Mouse (Mus musculus) MEL (cell line): ENCODE results near the gene Ror1.

Source experiments
- CHD1 ChIP-seq: IDR thresholded peaks from 2 replicates; pipeline ENCODE4 v1.6.1; 2012; ENCODE audit warnings: low read depth, mild to moderate bottlenecking, inconsistent platforms, low read length, improper control_type of control experiment
- CTCF ChIP-seq, 3 experiments: IDR thresholded peaks in 2 of 3; conservative IDR thresholded peaks in 1 of 3; 2 replicates each; pipeline ENCODE4 v1.5.1; 2011 to 2012; ENCODE audit warnings: low read length in 3 of 3, low read depth in 2 of 3, mild to moderate bottlenecking in 2 of 3, improper control_type of control experiment in 1 of 3, inconsistent platforms in 1 of 3, mixed read lengths in 1 of 3, moderate library complexity in 1 of 3; ENCODE audit not compliant: control insufficient read depth in 1 of 3, insufficient read depth in 1 of 3, poor library complexity in 1 of 3, severe bottlenecking in 1 of 3
- E2F4 ChIP-seq: IDR thresholded peaks from 2 replicates; pipeline ENCODE4 v1.6.1; 2011; ENCODE audit warnings: low read depth, low read length, improper control_type of control experiment, borderline replicate concordance
- EP300 ChIP-seq, 2 experiments: IDR thresholded peaks; 2 replicates each; pipeline ENCODE4 v1.6.1; 2011; ENCODE audit warnings: improper control_type of control experiment in 2 of 2, low read length in 2 of 2, low read depth in 1 of 2, mild to moderate bottlenecking in 1 of 2
- GABPA ChIP-seq: IDR thresholded peaks from 2 replicates; pipeline ENCODE4 v1.6.1; 2012; ENCODE audit warnings: low read depth, mild to moderate bottlenecking, inconsistent platforms, low read length, improper control_type of control experiment, moderate library complexity
- RAD21 ChIP-seq: IDR thresholded peaks from 2 replicates; pipeline ENCODE4 v1.6.1; 2011; ENCODE audit warnings: mild to moderate bottlenecking, low read depth, low read length, improper control_type of control experiment
- SMC3 ChIP-seq: IDR thresholded peaks from 2 replicates; pipeline ENCODE4 v1.6.1; 2011; ENCODE audit warnings: low read depth, low read length, improper control_type of control experiment
- ZC3H11A ChIP-seq: IDR thresholded peaks from 2 replicates; pipeline ENCODE4 v1.6.1; 2012; ENCODE audit warnings: low read depth, mild to moderate bottlenecking, inconsistent platforms, low read length, improper control_type of control experiment

DNA sequence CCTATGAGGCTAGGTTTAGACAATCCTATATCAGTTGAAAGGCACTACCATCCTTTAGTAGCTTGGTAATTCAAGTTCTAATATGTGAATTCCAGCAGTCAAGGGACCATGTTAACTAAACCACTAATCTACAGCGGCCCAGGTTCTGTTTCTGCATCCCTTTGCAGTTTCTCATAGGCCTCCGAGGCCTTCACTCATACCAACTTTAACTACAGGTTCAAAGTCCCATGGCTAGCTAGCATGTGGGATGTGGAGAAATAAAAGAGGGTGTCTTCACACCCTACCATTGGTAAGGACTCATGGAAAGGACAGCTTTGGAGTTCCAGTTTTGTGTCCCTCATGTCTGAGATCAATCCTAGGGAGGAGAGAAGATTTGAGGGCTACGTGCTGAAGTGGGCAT is 60.1 kb downstream of the Ror1 start:
- no peak for TF ChIP-seq CTCF (IDR thresholded peaks at IDR 0.05 in 2 of 3, conservative IDR thresholded peaks at IDR 0.05 in 1 of 3; ENCODE audit: control insufficient read depth in 1 of 3, insufficient read depth in 1 of 3, low read depth in 2 of 3, low read length in 3 of 3, poor library complexity in 1 of 3, severe bottlenecking in 1 of 3)
- no peak for TF ChIP-seq GABPA
- TF ChIP-seq RAD21 = no peak
- no peak for TF ChIP-seq ZC3H11A
- TF ChIP-seq E2F4 = no peak
- no peak for TF ChIP-seq CHD1
- no peak for TF ChIP-seq SMC3
- no peak for TF ChIP-seq EP300 (IDR thresholded peaks at IDR 0.05; ENCODE audit: low read depth in 1 of 2, low read length in 2 of 2)
